Mouse (Mus musculus): ENCODE data around the gene Lrrc30.

Gene Lrrc30

GRCm38 (mm10) chr17:67632676-67633339 is at the start of gene Lrrc30:
Lrrc30 (minus strand) TSS chr17:67632723.
- DNase-seq (ENCODE audit: low read depth): no peak

GRCm38 (mm10) chr17:67681084-67681483 is 48.6 kb upstream of the Lrrc30 start:
- DNase-seq (ENCODE audit: low read depth): no peak

- no peak for DNase-seq (ENCODE audit: low read depth)
Observed at GRCm38 (mm10) chr17:67678576-67678975, 46.1 kb upstream of the Lrrc30 start.

- DNase-seq (ENCODE audit: low read depth): peak; percentile 1
Observed at GRCm38 (mm10) chr17:67667981-67668380, 35.5 kb upstream of the Lrrc30 start.

- DNase-seq (ENCODE audit: low read depth): no peak
Observed at GRCm38 (mm10) chr17:67666981-67667380, 34.5 kb upstream of the Lrrc30 start.

- no peak for DNase-seq (ENCODE audit: low read depth)
Observed at GRCm38 (mm10) chr17:67664299-67664698, 31.8 kb upstream of the Lrrc30 start.

- DNase-seq (ENCODE audit: low read depth): peak; percentile 42
Observed at GRCm38 (mm10) chr17:67651506-67651905, 19.0 kb upstream of the Lrrc30 start.

GRCm38 (mm10) chr17:67641627-67642026 is 9.1 kb upstream of the Lrrc30 start:
- no peak for DNase-seq (ENCODE audit: low read depth)

GRCm38 (mm10) chr17:67638119-67638810 is 5.7 kb upstream of the Lrrc30 start:
- DNase-seq (ENCODE audit: low read depth): no peak

- DNase-seq (ENCODE audit: low read depth): no peak
Observed at GRCm38 (mm10) chr17:67636951-67637350, 4.4 kb upstream of the Lrrc30 start.

GRCm38 (mm10) chr17:67636304-67636703 is 3.8 kb upstream of the Lrrc30 start:
- no peak for DNase-seq (ENCODE audit: low read depth)

GRCm38 (mm10) chr17:67629746-67630145 is 2.8 kb downstream of the Lrrc30 start:
- no peak for DNase-seq (ENCODE audit: low read depth)

- no peak for DNase-seq (ENCODE audit: low read depth)
Observed at GRCm38 (mm10) chr17:67629211-67629657, 3.3 kb downstream of the Lrrc30 start.

- DNase-seq (ENCODE audit: low read depth): no peak
Observed at GRCm38 (mm10) chr17:67628475-67628874, 4.0 kb downstream of the Lrrc30 start.

- no peak for DNase-seq (ENCODE audit: low read depth)
Observed at GRCm38 (mm10) chr17:67625431-67625830, 7.1 kb downstream of the Lrrc30 start.

- DNase-seq (ENCODE audit: low read depth): no peak
Observed at GRCm38 (mm10) chr17:67619001-67619400, 13.5 kb downstream of the Lrrc30 start.

- DNase-seq (ENCODE audit: low read depth): no peak
Observed at GRCm38 (mm10) chr17:67614381-67614780, 18.1 kb downstream of the Lrrc30 start.

- no peak for DNase-seq (ENCODE audit: low read depth)
Observed at GRCm38 (mm10) chr17:67612576-67612975, 19.9 kb downstream of the Lrrc30 start.

GRCm38 (mm10) chr17:67612151-67612550 is 20.4 kb downstream of the Lrrc30 start:
- DNase-seq (ENCODE audit: low read depth): no peak

- no peak for DNase-seq (ENCODE audit: low read depth)
Observed at GRCm38 (mm10) chr17:67604446-67604845, 28.1 kb downstream of the Lrrc30 start.

- DNase-seq (ENCODE audit: low read depth): no peak
Observed at GRCm38 (mm10) chr17:67602556-67602955, 30.0 kb downstream of the Lrrc30 start.

- peak; percentile 44 for DNase-seq (ENCODE audit: low read depth)
Observed at GRCm38 (mm10) chr17:67584937-67585579, 47.5 kb downstream of the Lrrc30 start.

- no peak for DNase-seq (ENCODE audit: low read depth)
Observed at GRCm38 (mm10) chr17:67584533-67584932, 48.0 kb downstream of the Lrrc30 start.

Measured in 416B (cell line).